Mouse (Mus musculus) hindbrain, embryonic 16.5 days (tissue): ENCODE measurements around the gene Cbx8. TPM values are rescaled to one million over a fixed set of nuclear protein-coding genes. Genes with fewer than 3 reads are reported as not detected.

Source experiments
- polyA plus RNA-seq: library from polyadenylated mRNA; unstranded; fragments of >200 nt; fragmentation: Nextera tagmentation; extraction: Ambion mirVana; gene quantifications from 2 replicates; pipeline ENCODE4 v1.2.1, GENCODE M21; 2015

Cbx8 gene
- polyA plus RNA-seq, 1 experiment from 2014 or later = 9.5 TPM

Other genes starting within 250 kb of the Cbx8 start
- gene Rbfox3, start 129.4 kb downstream of the Cbx8 start, polyA plus RNA-seq = 68.4 and 69.4 TPM in 2 replicates
- not detected in 2 replicates for gene Enpp7, start 52.8 kb downstream of the Cbx8 start, polyA plus RNA-seq
- 10.7 and 14.0 TPM in 2 replicates for gene Cbx2, start 18.0 kb downstream of the Cbx8 start, polyA plus RNA-seq
- gene Cbx4, start 45.3 kb upstream of the Cbx8 start, polyA plus RNA-seq = 23.4 and 24.8 TPM in 2 replicates
- 47.9 and 54.9 TPM in 2 replicates for gene Tbc1d16, start 187.5 kb upstream of the Cbx8 start, polyA plus RNA-seq
- 16.5 and 17.2 TPM in 2 replicates for gene Ccdc40, start 187.6 kb upstream of the Cbx8 start, polyA plus RNA-seq
- gene Gaa, start 226.9 kb upstream of the Cbx8 start, polyA plus RNA-seq = 121 and 131 TPM in 2 replicates